Mouse (Mus musculus) adrenal gland, adult 8-10 months (tissue): ENCODE results near the gene Dync1i1. TPM values are rescaled to one million over a fixed set of nuclear protein-coding genes. Genes with fewer than 3 reads are reported as not detected.
"Not testable (repeated sequence)": the region's sequence is repeated elsewhere in the genome, so short reads cannot be mapped to it uniquely, and the experiment has no call there.

Source experiments
- DNase-seq: peaks from one replicate; pipeline ENCODE4 v3.0.0; 2022
- total RNA-seq, 4 experiments: library from RNA; stranded (reverse); gene quantifications; 2 replicates each; pipeline ENCODE4 v1.2.4; 2022

Dync1i1 gene
- total RNA-seq = 1 to 10 TPM; 2.4 to 2.8 (median 2.5) TPM

DNA sequence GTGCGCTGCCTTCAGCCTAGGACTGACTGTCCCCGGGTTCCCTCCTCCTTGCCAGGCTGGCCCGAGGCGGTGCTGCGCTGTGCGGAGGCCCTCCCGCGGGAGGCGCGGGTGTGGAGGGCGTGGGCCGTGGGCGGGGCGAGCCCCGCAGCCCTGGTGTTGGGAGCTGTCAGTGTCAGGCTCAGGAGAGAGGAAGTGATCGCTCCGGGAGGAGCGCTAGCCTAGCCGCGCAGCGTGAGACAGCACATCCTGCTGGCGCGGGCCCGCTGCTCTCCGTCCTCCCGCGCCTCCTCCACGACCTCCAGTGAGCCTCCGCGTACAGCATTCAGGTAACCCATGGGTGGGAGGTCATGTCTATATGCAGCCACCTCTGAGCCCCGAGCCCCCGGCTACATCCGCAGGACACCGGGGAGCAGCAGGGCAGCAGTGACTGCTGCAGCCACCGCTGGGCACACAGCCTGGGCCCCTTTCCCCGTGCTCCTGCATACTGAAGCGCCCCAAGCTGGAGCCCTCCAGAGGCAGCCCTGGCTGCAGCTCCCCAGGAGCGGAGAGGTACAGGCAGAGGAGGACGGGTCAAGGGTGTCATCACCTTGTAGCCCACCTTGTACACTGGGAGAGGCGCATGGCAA lies at the start of gene Dync1i1:
TSS of gene Dync1i1 (plus strand) at position 29 of the 626 bp plus-strand sequence.
- peak; percentile 18 for DNase-seq

- DNase-seq = no peak
Measured at GRCm38 (mm10) chr6:5679738-5680137, 45.7 kb upstream of the Dync1i1 start.

DNA sequence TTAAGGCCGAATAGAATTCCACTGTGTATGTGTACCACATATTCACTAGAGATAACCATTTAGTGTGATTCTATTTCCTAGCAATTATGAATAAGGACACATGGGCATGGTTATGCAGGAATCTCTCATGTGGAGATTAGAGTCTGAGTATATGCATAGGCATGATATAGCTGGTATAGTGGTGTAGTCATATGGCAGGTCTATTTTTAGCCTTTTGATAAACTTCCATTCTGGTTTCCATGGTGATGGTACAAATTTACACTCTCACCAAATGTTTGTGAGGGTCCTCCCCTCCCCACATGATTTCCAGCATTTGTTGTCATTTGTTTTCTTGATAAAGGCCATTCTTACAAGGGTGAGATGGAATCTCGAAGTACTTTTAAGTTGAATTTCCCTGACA lies 23.6 kb upstream of the Dync1i1 start:
- no peak for DNase-seq

DNA sequence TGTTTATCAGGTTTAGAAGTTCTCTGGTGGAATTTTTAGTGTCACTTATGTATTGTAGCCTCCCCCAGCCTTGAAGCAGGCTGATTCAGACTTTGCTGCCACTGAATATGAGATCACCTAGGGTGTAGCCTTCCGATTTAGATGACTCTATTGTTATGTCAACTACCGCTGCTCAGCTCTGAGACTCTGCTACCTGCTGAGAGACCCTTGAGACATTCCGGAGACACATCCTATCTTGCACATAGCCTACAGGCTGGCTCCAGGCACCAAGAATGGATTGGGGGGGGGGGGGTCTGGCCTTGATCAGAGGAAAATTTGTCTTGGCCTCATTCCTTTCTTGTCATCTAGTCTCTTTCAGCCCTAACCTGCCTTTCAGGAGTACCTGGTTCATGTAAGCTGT lies 17.5 kb upstream of the Dync1i1 start:
- not testable (repeated sequence) for DNase-seq

DNA sequence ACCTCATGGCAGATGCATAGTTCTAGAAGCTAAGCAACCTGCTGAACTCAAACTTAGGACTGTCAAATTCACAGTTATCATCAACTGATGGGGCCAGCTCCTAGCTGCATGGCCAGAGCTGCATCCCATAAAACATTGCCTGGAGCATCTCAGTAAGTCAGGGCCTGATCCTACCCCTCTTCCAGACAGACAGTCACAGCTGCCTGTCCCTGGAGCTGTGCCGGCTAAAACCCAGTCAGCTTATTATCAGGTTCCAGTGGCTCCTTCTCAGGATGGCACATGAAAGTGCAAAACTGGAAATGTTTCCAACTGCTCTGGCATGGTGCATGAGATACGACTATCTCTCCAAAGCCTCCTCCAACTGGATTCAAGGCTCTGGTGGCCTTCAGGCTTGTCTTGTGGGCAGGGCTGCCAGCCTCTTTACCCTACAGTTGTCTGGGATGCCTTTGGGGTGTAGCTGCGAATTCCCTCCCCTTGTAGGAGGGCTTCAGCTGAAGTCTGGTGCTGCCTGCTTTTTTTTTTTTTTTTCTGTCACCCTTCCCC lies 15.3 kb upstream of the Dync1i1 start:
- DNase-seq = no peak

DNA sequence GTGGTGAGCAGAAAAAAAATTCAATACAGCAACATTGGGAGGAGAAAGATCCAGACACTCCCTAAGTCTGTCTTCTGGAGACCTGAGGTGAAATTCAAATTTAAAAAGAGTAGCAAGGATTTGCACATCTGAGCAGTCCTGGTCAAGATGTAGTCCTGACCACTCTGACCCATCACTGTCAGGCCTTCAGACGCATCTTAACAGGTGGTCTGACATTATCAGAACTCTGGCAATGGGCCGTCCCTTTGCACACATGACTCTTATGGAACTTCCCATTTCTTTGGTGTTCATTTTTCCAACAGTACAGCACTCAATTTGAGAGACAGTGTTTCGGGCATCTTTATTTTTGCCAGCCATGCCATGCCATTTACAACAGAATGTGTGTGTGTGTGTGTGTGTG lies 12.8 kb upstream of the Dync1i1 start:
- no peak for DNase-seq

DNA sequence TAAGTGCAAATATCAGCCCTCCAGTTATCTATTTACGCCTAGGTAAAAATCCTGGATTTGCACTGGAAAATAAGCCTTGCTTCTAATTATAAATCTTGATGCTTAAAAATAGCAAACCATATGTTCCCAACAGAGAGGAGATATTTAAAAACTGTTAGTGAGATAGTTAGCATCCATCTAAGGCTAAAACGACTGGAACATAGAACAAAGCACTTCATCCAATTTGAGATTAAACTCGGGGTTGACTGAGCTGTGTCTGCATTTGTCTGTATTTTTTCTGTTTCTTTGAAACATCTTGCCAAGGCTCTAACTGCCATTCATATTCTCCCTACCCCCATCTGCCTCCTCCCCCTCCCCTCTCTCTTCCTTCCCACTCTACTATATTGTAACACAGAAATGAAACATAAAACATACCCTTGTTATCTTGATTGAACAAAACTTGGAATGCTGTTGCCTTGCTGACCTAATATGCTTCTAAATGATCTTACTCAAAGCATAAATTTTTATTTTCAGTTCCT lies 10.3 kb upstream of the Dync1i1 start:
- no peak for DNase-seq

- no peak for DNase-seq
Measured at GRCm38 (mm10) chr6:5718955-5719354, 6.5 kb upstream of the Dync1i1 start.

GRCm38 (mm10) chr6:5720716-5721115 lies 4.7 kb upstream of the Dync1i1 start:
- DNase-seq = not testable (repeated sequence)

GRCm38 (mm10) chr6:5723986-5724385 lies 1.5 kb upstream of the Dync1i1 start:
- no peak for DNase-seq

GRCm38 (mm10) chr6:5726237-5726670 lies 815 bp downstream of the Dync1i1 start:
- DNase-seq = no peak

DNA sequence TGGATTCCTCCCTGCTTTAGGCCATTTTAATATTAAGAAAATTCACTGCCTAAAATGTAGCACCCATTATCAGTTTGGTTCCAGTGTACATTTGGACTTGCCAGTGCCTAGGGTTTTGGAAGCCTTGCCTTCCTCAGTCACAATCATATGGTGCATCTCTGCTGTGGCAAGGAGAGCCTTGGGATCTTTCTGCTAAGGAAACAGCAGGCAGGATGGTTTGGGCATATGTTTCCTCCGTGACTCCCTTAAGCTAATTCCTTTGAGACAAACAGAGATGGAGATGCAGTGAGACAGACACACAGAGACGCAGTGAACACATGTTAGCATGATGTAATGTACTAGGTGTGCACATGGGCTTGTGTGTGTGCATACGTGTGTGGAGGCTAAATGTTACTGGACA lies 7.8 kb downstream of the Dync1i1 start:
- no peak for DNase-seq

DNA sequence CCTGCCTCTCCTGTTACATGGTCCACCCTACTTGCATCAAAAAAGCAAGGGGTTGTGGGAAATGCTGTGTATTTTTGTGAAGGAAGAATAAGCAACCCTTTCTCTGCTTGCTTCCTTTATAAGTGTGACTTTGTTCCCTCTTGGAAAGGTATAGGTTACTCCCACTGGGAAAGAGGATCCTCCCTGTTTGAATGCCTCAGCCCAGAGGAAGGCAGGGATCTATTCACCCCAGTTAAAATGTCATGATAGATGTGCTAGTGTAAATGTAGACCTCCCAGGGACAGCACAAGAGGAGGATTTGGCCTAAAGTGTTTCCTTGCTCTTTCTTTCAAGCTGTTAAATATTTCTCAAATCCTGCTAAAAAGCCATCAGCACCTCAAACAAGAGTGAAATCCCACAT lies 9.0 kb downstream of the Dync1i1 start:
- DNase-seq = no peak

DNA sequence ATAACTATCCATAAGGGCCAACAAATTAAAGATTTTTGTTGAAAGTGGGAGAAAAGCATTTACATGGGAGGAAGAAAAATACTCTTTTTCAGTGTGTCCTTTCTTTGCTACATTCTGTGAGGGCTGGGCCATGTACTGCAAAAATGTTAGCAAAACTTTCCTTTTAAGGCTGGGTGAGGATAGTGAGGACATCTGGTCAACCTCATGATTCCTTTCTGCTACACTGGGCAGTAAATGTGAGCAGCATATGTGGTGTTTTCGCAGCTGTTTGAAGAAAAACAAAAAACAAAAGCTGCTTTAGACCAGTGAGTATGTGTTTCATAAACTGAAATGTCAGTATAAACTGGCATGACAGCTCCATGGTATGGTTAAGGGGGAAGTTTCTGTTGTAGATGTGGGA lies 9.4 kb downstream of the Dync1i1 start:
- no peak for DNase-seq

GRCm38 (mm10) chr6:5739711-5740110 lies 14.3 kb downstream of the Dync1i1 start:
- DNase-seq = no peak

- DNase-seq = no peak
Measured at GRCm38 (mm10) chr6:5741395-5742032, 16.1 kb downstream of the Dync1i1 start.

- DNase-seq = no peak
Measured at GRCm38 (mm10) chr6:5750079-5750711, 24.8 kb downstream of the Dync1i1 start.

DNA sequence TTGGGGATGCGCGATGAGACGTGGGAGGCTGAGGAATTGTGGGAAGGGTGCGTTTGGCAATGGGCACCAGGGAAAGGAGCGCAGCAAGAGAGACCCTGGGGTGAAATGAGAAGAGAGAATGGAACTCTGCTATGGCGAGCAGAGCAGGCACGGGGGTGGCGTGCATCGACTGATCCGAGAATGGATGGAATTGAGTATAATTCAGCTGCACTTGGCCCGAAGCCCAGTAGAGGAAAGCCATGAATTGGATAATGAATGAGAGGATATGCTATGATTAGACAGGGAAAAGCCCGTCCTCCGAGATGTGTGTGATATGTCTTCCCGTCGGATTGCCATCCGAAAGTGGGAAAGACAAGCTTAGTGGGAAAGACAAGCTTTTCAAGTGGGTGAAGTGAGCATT lies 26.7 kb downstream of the Dync1i1 start:
- no peak for DNase-seq

- DNase-seq = no peak
Measured at GRCm38 (mm10) chr6:5752617-5753016, 27.2 kb downstream of the Dync1i1 start.

DNA sequence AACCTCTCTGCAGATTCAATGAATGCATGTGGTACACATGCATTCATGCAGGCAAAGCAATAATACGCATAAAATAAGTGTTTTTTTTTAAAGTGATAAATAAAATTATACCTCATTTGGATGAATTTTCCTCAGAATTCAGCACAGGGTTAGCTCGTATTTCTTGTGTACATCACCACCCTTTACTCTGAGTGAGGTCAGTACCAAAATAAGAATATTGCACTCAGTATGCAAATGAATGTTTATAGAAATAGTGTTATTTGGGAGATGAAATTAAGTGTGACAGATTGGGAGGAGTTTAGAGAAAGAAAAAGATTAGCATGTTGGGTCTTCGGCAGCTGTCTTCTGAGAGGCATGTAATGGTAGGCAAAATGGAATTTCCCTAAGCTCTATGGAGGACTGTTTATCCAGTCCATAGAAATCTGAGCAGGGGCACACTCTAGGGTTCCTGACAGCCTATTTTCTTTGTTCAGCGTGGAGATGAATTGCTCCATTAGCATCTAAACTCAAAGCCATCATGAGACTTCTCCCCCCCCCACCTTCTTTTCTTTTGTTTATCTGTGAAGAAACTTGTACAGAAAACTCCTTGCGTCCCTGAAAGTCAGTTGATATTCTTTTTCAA lies 31.2 kb downstream of the Dync1i1 start:
- DNase-seq = no peak

DNA sequence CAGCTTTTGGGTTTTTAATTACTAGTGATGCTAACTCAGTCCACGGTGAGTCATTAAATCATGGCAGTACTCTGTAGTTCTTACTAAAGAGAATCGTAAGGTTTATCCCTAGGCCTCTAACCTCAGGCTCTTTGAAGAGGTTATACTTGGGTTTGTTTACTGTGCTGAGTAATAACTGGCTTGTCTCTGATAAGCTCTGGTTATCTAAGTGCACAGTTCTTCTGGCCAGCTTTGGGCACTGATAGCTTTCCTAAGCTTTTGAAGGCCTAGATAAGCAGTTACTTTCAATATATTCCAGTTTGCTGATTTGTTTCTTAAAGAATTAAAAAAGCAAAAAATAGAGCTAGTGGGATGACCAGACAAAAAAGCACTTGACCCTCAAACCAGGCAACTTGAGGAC lies 37.5 kb downstream of the Dync1i1 start:
- DNase-seq = no peak

- no peak for DNase-seq
Measured at GRCm38 (mm10) chr6:5768576-5768975, 43.1 kb downstream of the Dync1i1 start.

- DNase-seq = no peak
Measured at GRCm38 (mm10) chr6:5770283-5770682, 44.8 kb downstream of the Dync1i1 start.
